Mouse (Mus musculus): Measurements from ENCODE around the gene Cry1.
A peak's percentile ranks its signal among the peaks of the same experiment; 100 is the strongest.

The Cry1 gene

GRCm38 (mm10) chr10:85184964-85185608 is at the start of gene Cry1:
Cry1 (minus strand) TSS chr10:85185064.
- DNase-seq (ENCODE audit: low read depth), result peak; percentile 97

GRCm38 (mm10) chr10:85221771-85222050 is 36.8 kb upstream of the Cry1 start:
- DNase-seq (ENCODE audit: low read depth), result no peak

GRCm38 (mm10) chr10:85220918-85221770 is 36.3 kb upstream of the Cry1 start:
- peak; percentile 89 for DNase-seq (ENCODE audit: low read depth)

- DNase-seq (ENCODE audit: low read depth), result no peak
These were observed 30.0 kb upstream of the Cry1 start for GRCm38 (mm10) chr10:85214847-85215246.

DNA sequence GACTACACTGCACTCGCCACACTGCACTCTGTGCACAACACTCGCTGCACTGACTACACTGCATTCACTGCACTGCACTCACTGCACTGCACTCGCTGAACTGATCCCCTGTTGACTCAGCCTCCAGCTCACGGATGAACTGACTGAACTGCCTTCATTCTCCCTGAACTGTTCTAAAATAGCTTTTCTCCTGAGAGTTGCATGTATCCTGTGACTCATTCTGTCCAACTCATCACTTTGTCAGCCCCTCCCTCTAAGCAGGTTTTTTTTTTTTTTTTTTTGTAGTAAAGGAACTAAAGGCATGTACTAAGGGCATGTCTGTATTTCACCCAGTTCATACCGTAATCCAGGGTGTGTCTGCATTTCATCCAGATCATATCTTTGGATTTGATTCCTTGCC is 26.8 kb upstream of the Cry1 start:
- DNase-seq (ENCODE audit: low read depth), result no peak

DNA sequence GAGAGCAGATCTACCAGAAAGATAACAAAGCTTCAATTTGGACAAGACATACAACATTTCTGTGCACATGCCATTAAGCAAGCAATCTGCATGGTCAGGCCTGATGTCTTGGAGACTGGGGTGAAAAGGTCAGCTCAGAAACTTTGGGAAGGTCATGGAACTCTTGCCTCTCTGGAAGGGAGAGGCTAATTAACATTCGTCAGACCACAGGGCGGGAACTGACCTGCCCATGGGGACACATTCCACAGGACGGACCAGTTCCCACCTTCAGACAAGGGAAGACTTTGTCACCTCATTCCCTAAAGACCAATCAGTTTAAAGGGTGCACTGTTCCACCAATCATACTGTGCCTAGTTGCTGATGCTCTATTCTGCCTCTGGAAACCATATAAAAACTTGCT is 25.3 kb upstream of the Cry1 start:
- DNase-seq (ENCODE audit: low read depth), result no peak

DNA sequence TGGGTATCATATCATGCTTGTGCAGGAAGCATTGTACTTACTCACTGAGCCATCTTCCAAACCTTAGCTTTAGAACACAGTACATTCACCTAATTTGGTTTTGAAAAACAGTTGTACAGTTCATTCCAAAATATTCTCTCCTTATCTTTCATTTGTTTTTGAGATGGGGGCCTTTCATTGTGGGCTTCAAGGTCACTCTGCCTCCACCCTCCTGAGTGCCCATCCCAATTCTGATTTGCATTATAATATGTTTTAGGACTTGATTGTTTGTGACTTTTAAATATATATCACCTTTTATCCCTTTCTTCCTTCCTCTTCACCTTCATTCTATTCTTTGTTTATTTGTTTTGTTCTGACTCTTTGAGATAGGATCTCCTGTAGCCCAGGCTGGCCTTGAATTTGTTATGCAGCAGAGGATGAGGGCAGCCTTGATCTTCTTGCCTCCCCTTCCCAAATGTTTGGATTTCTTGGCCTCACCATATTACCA is 24.3 kb upstream of the Cry1 start:
- DNase-seq (ENCODE audit: low read depth), result no peak

- DNase-seq (ENCODE audit: low read depth), result no peak
These were observed 20.5 kb upstream of the Cry1 start for GRCm38 (mm10) chr10:85205316-85205715.

GRCm38 (mm10) chr10:85204255-85204855 is 19.5 kb upstream of the Cry1 start:
- DNase-seq (ENCODE audit: low read depth), result no peak

DNA sequence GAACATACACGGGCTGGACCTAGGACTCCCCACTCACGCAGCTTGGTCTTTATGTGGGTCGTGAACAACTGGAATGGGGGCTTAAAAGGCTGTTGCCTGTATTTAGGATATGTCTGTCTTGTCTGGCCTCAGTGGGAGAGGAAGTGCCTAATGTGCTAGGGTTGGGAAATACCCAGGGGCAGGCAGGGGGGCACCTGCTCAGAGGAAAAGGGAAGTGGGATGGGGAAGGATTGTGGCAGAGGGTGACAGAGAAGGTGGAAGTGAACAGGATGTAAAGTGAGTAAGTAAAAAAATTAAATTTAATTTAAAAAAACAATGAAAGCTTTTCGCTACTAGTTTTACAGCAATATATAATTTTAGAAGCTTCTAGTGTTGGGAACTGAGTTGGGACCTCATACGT is 9.7 kb upstream of the Cry1 start:
- DNase-seq (ENCODE audit: low read depth), result no peak

DNA sequence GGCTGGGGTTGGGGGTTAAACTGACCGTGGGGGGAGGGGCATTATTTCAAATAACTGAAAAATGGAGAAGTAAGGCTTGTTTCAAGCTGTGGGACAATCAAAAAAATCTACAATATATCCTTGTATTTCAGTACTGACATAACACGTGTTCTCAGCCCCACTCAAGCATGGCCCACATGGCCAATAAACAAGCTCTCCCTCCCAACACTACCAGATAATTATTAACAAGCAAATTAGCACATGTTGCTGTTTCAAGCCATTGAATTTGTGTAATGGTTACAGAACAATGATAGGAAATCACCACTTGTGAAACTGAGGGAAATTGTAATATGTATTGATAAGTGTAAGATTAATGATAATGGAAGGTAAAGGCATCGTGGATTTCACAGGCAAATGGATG is 8.5 kb upstream of the Cry1 start:
- no peak for DNase-seq (ENCODE audit: low read depth)

GRCm38 (mm10) chr10:85190652-85191051 is 5.8 kb upstream of the Cry1 start:
- no peak for DNase-seq (ENCODE audit: low read depth)

DNA sequence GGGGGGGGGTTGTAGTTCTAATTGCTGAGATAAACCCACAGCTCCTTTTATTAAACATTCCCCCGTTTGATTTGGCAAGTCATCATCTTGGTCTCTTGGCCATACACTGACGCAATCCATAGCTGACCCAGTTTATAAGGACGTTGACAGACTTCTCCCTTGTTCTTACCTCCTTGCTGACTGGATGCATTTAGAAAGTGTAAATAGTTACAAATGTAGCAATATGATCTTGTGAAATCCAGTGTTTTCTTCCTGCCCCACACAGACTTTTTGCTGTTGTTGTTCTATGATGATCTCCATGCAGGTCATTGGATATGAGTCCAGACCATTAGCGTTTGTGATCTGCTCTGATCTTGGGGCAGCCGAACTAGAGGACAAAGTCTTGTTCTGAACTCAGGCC is 5.1 kb upstream of the Cry1 start:
- no peak for DNase-seq (ENCODE audit: low read depth)

- peak; percentile 21 for DNase-seq (ENCODE audit: low read depth)
These were observed 1.6 kb upstream of the Cry1 start for GRCm38 (mm10) chr10:85186499-85186794.

GRCm38 (mm10) chr10:85185639-85186498 is 1.0 kb upstream of the Cry1 start:
- DNase-seq (ENCODE audit: low read depth), result peak; percentile 43

DNA sequence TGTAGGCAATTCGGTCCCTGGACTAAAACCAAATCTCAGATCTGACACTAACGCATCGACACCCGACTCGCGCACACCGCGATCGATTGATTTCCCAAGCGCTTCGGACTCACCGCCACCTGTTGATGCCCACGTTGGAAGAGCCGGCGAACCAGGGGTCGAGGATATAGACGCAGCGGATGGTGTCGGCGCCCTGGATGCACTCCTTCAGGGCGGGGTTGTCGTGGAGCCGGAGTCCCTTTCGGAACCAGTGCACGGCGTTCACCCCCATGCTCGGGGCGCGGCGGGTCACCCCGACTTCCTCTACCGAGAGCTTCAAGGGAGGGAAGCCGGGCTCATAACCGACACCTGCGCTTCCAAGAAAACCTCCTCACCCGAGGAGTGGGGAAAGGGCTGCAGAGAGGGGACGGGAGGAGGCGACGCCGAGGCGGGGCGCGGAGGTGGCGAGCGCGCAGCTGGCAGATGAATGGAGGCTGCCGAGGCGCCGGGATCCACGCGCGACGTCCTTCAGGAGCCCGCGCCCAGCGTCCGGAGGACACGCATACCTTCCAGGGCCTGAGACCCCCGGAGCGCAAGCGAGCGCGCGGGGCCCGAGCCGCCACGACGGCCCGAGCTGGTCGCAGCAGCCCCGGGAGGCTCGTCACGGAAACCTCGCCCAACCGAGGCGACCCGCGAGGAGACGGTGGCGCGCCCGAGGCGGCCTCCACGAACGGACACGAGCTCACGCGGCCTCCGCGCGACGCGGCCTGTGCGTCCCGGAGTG is 482 bp downstream of the Cry1 start:
- DNase-seq (ENCODE audit: low read depth), result peak; percentile 74

GRCm38 (mm10) chr10:85183619-85184018 is 1.2 kb downstream of the Cry1 start:
- DNase-seq (ENCODE audit: low read depth), result peak; percentile 73

DNA sequence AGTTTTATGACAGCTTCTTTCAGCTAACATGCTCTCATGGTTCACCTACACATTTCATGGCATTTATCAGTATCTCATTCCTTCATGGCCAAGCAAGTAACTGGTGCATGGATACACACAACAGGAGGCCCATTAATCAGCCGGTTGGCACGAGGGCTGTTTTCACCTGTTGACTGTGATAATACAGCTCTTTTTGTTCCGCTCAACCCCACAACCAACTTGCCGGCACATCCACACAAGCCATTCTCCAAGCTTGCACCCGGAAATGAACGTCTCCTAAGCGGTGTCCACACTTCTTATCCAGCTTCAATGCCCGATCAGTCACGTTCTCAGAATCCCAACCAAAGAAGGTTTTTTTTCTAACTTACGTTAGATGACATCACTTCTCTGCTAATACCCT is 2.1 kb downstream of the Cry1 start:
- no peak for DNase-seq (ENCODE audit: low read depth)

- no peak for DNase-seq (ENCODE audit: low read depth)
These were observed 8.2 kb downstream of the Cry1 start for GRCm38 (mm10) chr10:85176640-85177039.

DNA sequence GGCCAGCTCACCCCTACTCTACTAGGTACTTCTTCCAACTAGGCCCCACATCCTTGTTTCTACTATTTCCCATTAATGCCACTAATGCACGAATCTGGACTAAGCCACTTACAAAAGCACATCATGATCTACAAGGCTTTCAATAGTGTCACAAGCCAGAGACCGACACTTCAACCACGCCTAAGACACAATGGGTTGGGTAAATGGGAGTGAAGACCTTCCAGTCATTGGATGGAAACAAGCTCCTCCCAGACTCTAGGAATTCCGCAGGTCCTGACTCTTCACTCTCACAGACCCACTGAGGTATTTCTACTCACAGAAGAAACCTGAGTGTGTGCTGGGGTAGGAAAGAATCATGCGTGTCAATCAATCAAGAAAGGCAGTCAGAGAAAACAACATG is 19.6 kb downstream of the Cry1 start:
- DNase-seq (ENCODE audit: low read depth), result no peak

DNA sequence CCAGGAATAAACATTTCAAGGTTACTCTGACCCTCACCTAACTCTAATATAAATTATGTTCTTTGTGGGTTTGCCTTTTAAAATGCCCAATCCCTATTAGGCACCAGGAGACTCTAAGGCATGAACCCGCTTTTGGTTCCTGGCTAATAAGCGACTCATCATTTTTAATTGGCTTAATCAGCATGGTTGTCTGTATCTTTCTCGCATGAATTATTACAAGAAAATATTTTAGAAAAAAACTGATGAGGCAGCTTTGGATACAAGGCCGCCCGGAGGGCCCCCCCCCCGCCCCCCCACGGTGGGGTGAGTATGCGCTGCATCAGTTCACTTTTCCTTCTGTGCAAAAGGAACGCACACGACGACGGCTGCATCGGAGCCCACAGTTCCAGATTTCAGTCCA is 20.1 kb downstream of the Cry1 start:
- DNase-seq (ENCODE audit: low read depth), result no peak

Data from naive thymus-derived CD4-positive, alpha-beta T cell, adult 2 months (primary cell).